Mouse (Mus musculus): ENCODE results near the gene Plxnb1.

- no peak for TF ChIP-seq CTCF (IDR thresholded peaks at IDR 0.05; ENCODE audit: low read depth)
- TF ChIP-seq EP300 (optimal IDR thresholded peaks at IDR 0.05), result no peak
Observed at GRCm38 (mm10) chr9:109073661-109074573, 21.3 kb upstream of the Plxnb1 start, which contains the start of gene Atrip.
